Mouse (Mus musculus) forebrain, embryonic 11.5 days (tissue): Measurements from ENCODE around the gene Gm10644. TPM values are rescaled to one million over a fixed set of nuclear protein-coding genes. Genes with fewer than 3 reads are reported as not detected.

ENCODE experiments used
- ATAC-seq: fragments of 200-750 bp; cut with Nextera tagmentation; replicated peaks from 2 replicates; pipeline ENCODE4 v1.8.0; 2017; ENCODE audit warnings: moderate TSS enrichment; ENCODE audit not compliant: low FRiP score
- DNase-seq: peaks from one replicate; pipeline ENCODE4 v3.0.0-alpha.2; 2017; ENCODE audit warnings: low spot score
- H3K27ac ChIP-seq: fragments of 300-500 bp; sonication (generic); 2 replicates; pipeline ENCODE4 v1.5.1; 2014; ENCODE audit warnings: low read depth, low read length
- H3K27me3 ChIP-seq: fragments of 300-500 bp; sonication (generic); 2 replicates; pipeline ENCODE4 v1.6.1; 2014; ENCODE audit warnings: mild to moderate bottlenecking, low read length, mixed read lengths; ENCODE audit not compliant: control insufficient read depth, insufficient read depth
- H3K36me3 ChIP-seq: fragments of 300-500 bp; sonication (generic); 2 replicates; pipeline ENCODE4 v1.6.1; 2014; ENCODE audit warnings: mild to moderate bottlenecking, low read length, moderate library complexity, mixed read lengths; ENCODE audit not compliant: control insufficient read depth, insufficient read depth
- H3K4me1 ChIP-seq: fragments of 300-500 bp; sonication (generic); replicated peaks from 2 replicates; pipeline ENCODE4 v1.6.1; 2014; ENCODE audit warnings: low read length, mixed read lengths; ENCODE audit not compliant: control insufficient read depth, insufficient read depth
- H3K4me2 ChIP-seq: fragments of 300-500 bp; sonication (generic); 2 replicates; pipeline ENCODE4 v1.6.1; 2014; ENCODE audit warnings: low read depth, mild to moderate bottlenecking, low read length, moderate library complexity, mixed read lengths; ENCODE audit not compliant: severe bottlenecking
- H3K4me3 ChIP-seq: fragments of 300-500 bp; sonication (generic); 2 replicates; pipeline ENCODE4 v1.5.1; 2014; ENCODE audit warnings: low read depth, low read length
- H3K9ac ChIP-seq: fragments of 300-500 bp; sonication (generic); 2 replicates; pipeline ENCODE4 v1.6.1; 2014; ENCODE audit warnings: low read length
- H3K9me3 ChIP-seq: fragments of 300-500 bp; sonication (generic); 2 replicates; pipeline ENCODE4 v1.6.1; 2016; ENCODE audit warnings: low read length, mixed read lengths; ENCODE audit not compliant: control insufficient read depth
- WGBS: fragments of 180-500 bp; shearing (Covaris S2); extraction: QIAGEN DNeasy Blood & Tissue Kit; methylation state at CpG from one replicate; pipeline ENCODE4 v1.1.7; 2014; 5-methylcytosine and 5-hydroxymethylcytosine counted together
- polyA plus RNA-seq: library from polyadenylated mRNA; unstranded; fragments of >200 nt; fragmentation: Nextera tagmentation; extraction: Ambion mirVana; gene quantifications from 2 replicates; pipeline ENCODE4 v1.2.1, GENCODE M21; 2014

Gene Gm10644
- polyA plus RNA-seq, 1 experiment from 2014 or later = 0.92 TPM

DNA sequence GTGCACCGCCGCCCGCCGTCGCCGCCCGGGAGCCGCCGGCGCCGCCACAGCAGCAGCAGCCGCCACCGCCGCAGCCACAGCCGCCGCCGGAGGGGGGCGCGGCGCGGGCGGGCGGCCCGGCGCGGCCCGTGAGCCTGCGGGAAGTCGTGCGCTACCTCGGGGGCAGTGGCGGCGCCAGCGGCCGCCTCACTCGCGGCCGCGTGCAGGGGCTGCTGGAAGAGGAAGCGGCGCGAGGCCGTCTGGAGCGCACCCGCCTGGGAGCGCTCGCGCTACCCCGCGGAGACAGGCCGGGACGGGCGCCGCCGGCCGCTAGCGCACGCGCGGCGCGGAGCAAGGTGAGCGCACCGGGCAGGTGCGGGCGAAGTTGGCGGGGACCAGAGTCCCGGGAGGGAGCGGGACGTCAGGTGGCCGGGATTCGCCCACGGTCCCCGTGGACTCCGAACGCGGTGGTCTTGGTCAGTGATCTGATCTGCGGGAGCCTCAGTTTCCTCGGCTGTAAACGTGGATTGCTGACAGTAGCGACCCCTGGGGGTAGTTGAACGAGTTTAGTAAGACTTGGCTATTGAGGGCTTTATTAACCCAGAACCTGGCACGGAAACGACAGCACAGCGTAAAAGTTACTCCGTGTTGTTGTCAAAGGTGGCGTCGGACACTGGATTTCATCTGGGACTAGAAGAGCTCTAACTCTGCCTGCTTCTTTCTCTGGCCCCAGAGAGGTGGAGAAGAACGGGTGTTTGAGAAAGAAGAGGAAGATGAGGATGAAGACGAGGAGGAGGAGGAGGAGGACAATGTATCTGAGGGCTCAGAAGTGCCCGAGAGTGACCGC is 43.4 kb upstream of the Gm10644 start:
- Histone ChIP-seq H3K36me3 (no peaks in the 10 kb centered on the region; the same call in 1 of the 2 replicates), H3K4me1 (peaks cover 17% of the 10 kb centered on the region), H3K4me3 (peak overlapping the region; percentile 66), H3K9ac (peak overlapping the region; percentile 68), H3K4me2 (peak overlapping the region; percentile 77), H3K9me3 (no peaks in the 10 kb centered on the region), H3K27me3 (peaks cover 26% of the 10 kb centered on the region), H3K27ac (peak overlapping the region; percentile 72)
- no peak for ATAC-seq
- WGBS = under 1% methylated on average over 65 of the region's 92 CpGs
- peak; percentile 80 for DNase-seq

- ATAC-seq (peak; percentile 8; the same call in 1 of the 2 replicates), DNase-seq (peak; percentile 83)
- Histone ChIP-seq H3K4me3 (peak within 1 kb of the TSS; percentile 66), H3K36me3 (no peaks in the 10 kb centered on the region; the same call in 1 of the 2 replicates), H3K9ac (peak within 1 kb of the TSS; percentile 90), H3K27ac (peak within 1 kb of the TSS; percentile 95), H3K9me3 (no peaks in the 10 kb centered on the region), H3K27me3 (peaks cover 24% of the 10 kb centered on the region), H3K4me2 (peak within 1 kb of the TSS; percentile 77), H3K4me1 (peaks cover 17% of the 10 kb centered on the region)
- under 1% methylated on average over 42 of the region's 112 CpGs for WGBS
Measured at GRCm38 (mm10) chr8:83997511-83998141, 42.6 kb upstream of the Gm10644 start, which contains the start of gene Samd1. Gene Samd1 (plus strand): TSS chr8:83997672.

GRCm38 (mm10) chr8:83996567-83997505 is 41.8 kb upstream of the Gm10644 start:
- H3K4me1 ChIP-seq = peaks cover 15% of the 10 kb centered on the region
- peak overlapping the region; percentile 90 for H3K9ac ChIP-seq
- no peaks in the 10 kb centered on the region; the same call in 1 of the 2 replicates for H3K36me3 ChIP-seq
- DNase-seq (peak; percentile 95), ATAC-seq (peak; percentile 85)
- H3K27me3 ChIP-seq = peaks cover 20% of the 10 kb centered on the region
- no peaks in the 10 kb centered on the region for H3K9me3 ChIP-seq
- peak overlapping the region; percentile 71 for H3K4me2 ChIP-seq
- H3K4me3 ChIP-seq = peak overlapping the region; percentile 66
- H3K27ac ChIP-seq = peak overlapping the region; percentile 95
- under 1% methylated on average over 40 of the region's 103 CpGs for WGBS

DNA sequence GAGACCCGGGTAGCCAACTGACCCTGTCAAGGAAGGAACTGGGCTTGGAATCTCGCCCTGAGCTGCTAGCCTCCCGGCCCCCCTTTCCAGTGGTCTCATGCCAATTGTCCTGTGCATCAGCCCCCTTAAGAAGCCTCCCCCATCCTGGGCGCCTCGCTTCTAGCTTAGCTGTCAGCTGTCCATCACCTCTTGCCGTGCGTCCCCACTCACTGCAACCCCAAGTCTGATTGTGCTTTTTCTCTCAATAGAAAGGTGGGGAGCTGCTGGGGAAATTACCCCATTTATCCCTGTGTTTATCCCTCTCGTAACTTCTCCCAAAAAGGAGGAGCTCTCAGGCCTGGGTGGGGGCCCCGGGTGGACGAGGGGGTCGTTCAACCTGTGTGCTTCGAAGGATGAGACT is 41.0 kb upstream of the Gm10644 start:
- no peak overlapping the region for H3K27ac ChIP-seq
- H3K4me3 ChIP-seq = no peak overlapping the region; the same call in 1 of the 2 replicates
- H3K36me3 ChIP-seq = no peaks in the 10 kb centered on the region; the same call in 1 of the 2 replicates
- H3K27me3 ChIP-seq = peaks cover 13% of the 10 kb centered on the region; the same call in 1 of the 2 replicates
- ATAC-seq (no peak), DNase-seq (no peak)
- H3K9ac ChIP-seq = 0 out of 2 replicates have a peak overlapping the region, but pooled peaks have one; percentile 20
- peak overlapping the region; percentile 71; the same call in 1 of the 2 replicates for H3K4me2 ChIP-seq
- peaks cover 10% of the 10 kb centered on the region for H3K4me1 ChIP-seq
- 11% methylated on average over 12 of the region's 12 CpGs for WGBS
- H3K9me3 ChIP-seq = no peaks in the 10 kb centered on the region

- 97% methylated on average over 3 of the region's 3 CpGs for WGBS
- Histone ChIP-seq H3K4me3 (no peak overlapping the region), H3K9me3 (no peaks in the 10 kb centered on the region), H3K36me3 (no peaks in the 10 kb centered on the region; the same call in 1 of the 2 replicates), H3K27me3 (no peaks in the 10 kb centered on the region), H3K4me1 (peaks cover 6% of the 10 kb centered on the region), H3K9ac (no peak overlapping the region), H3K27ac (no peak overlapping the region), H3K4me2 (no peak overlapping the region)
- ATAC-seq = no peak
- DNase-seq = no peak
Measured at GRCm38 (mm10) chr8:83994030-83994429, 39.0 kb upstream of the Gm10644 start.

DNA sequence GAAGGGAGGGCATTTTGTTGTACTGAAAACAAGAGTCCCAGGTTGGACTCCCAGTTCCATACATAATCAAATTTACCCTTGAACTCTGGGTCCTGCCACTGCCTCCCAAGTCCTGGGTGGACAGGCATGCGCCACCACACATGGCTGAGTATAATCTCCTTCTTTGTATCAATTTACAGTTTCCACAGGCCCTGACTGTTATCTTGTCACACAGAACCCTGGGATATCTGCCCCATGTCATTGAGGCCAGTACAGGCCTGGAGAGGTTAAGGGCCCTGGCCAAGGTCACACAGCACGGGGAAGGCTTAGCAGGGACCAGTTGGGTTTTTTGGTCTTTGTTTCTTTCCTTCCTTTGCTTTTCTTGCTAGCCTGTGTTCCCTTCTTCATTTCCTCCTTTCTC is 37.5 kb upstream of the Gm10644 start:
- H3K36me3 ChIP-seq = no peaks in the 10 kb centered on the region; the same call in 1 of the 2 replicates
- H3K9ac ChIP-seq = no peak overlapping the region
- ATAC-seq = no peak

DNA sequence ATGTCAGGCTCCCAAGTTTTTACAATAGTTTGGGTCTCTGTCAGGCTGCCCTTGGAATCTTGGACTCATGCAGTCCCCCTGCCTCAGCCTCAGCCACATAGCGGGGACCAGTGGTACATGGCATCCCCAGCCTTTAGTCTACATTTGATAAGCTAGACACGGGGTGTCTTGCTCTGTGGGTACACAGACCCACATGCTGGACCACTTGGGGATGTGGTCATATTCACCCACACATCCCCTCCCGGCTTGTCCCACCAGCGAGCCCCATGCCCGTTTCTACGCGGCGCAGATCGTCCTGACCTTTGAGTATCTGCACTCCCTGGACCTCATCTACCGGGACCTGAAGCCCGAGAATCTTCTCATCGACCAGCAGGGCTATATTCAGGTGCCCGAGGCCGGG is 35.2 kb upstream of the Gm10644 start:
- Histone ChIP-seq H3K4me2 (no peak overlapping the region), H3K27ac (no peak overlapping the region), H3K4me1 (no peaks in the 10 kb centered on the region), H3K36me3 (peaks cover 7% of the 10 kb centered on the region), H3K4me3 (no peak overlapping the region), H3K9me3 (no peaks in the 10 kb centered on the region), H3K27me3 (no peaks in the 10 kb centered on the region), H3K9ac (no peak overlapping the region)
- DNase-seq = no peak
- WGBS = 95% methylated on average over 14 of the region's 14 CpGs
- ATAC-seq = no peak

More for the DNA sequence above, 37.5 kb upstream of the Gm10644 start:
- Histone ChIP-seq H3K27me3 (no peaks in the 10 kb centered on the region), H3K4me1 (0 out of 2 replicates have a peak, but pooled peaks cover 3% of the 10 kb centered on the region), H3K27ac (no peak overlapping the region), H3K4me3 (no peak overlapping the region), H3K9me3 (no peaks in the 10 kb centered on the region), H3K4me2 (no peak overlapping the region)
- DNase-seq = no peak
- 86% methylated on average over 2 of the region's 2 CpGs for WGBS

DNA sequence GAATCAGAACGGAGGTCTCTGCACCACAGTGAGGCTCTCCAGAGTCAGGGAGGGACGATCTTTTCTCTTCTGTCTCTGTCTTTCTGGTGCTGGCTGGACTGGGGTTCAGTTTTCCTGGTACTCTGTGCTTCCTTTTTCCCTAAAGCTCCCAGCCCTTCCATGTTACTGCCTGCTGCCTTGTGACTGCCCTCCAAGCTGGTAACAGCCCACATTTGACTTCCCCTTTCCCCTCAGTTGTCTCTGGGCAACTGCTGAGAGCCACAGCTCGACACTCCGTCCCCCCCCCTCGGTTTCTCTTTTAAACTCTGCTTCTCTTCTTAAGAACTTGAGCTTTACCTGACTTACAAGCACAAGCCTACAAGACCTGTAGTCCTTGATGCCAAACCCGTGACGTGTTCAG is 34.2 kb upstream of the Gm10644 start:
- no peaks in the 10 kb centered on the region for H3K27me3 ChIP-seq
- H3K9ac ChIP-seq = no peak overlapping the region
- no peaks in the 10 kb centered on the region for H3K4me1 ChIP-seq
- DNase-seq (no peak), ATAC-seq (no peak)
- no peak overlapping the region for H3K4me2 ChIP-seq
- no peak overlapping the region for H3K4me3 ChIP-seq
- no peaks in the 10 kb centered on the region for H3K9me3 ChIP-seq
- no peak overlapping the region for H3K27ac ChIP-seq
- WGBS = 89% methylated on average over 7 of the region's 7 CpGs
- H3K36me3 ChIP-seq = peaks cover 7% of the 10 kb centered on the region
